Mouse (Mus musculus) liver, embryonic 12.5 days (tissue): ENCODE data around the gene Ttc7b. TPM values are rescaled to one million over a fixed set of nuclear protein-coding genes. Genes with fewer than 3 reads are reported as not detected.

Experiments used
- ATAC-seq: fragments of 200-750 bp; cut with Nextera tagmentation; 2 replicates; pipeline ENCODE4 v1.8.0; 2017; ENCODE audit warnings: moderate number of reproducible peaks, mild to moderate bottlenecking, moderate library complexity
- H3K27ac ChIP-seq: fragments of 300-500 bp; sonication (generic); 2 replicates; pipeline ENCODE4 v1.5.1; 2016; ENCODE audit warnings: mild to moderate bottlenecking
- H3K27me3 ChIP-seq: fragments of 300-500 bp; sonication (generic); replicated peaks from 2 replicates; pipeline ENCODE4 v1.6.1; 2016; ENCODE audit warnings: mild to moderate bottlenecking, moderate library complexity
- H3K36me3 ChIP-seq: fragments of 300-500 bp; sonication (generic); 2 replicates; pipeline ENCODE4 v1.6.1; 2016; ENCODE audit warnings: mild to moderate bottlenecking, moderate library complexity
- H3K4me1 ChIP-seq: fragments of 300-500 bp; sonication (generic); 2 replicates; pipeline ENCODE4 v1.6.1; 2016
- H3K4me2 ChIP-seq: fragments of 300-500 bp; sonication (generic); 2 replicates; pipeline ENCODE4 v1.6.1; 2016; ENCODE audit warnings: mild to moderate bottlenecking, moderate library complexity
- H3K4me3 ChIP-seq: fragments of 300-500 bp; sonication (generic); 2 replicates; pipeline ENCODE4 v1.5.1; 2016; ENCODE audit warnings: mild to moderate bottlenecking, moderate library complexity
- H3K9ac ChIP-seq: fragments of 300-500 bp; sonication (generic); 2 replicates; pipeline ENCODE4 v1.6.1; 2016; ENCODE audit warnings: mild to moderate bottlenecking, moderate library complexity
- H3K9me3 ChIP-seq: fragments of 300-500 bp; sonication (generic); replicated peaks from 2 replicates; pipeline ENCODE4 v1.6.1; 2016; ENCODE audit warnings: mild to moderate bottlenecking, moderate library complexity
- WGBS: fragments of 180-500 bp; shearing (Covaris S2); methylation state at CpG from one replicate; pipeline ENCODE4 v1.1.7; 2016; ENCODE audit not compliant: insufficient replicate concordance; 5-methylcytosine and 5-hydroxymethylcytosine counted together
- polyA plus RNA-seq: library from polyadenylated mRNA; unstranded; fragments of >200 nt; fragmentation: Nextera tagmentation; extraction: Ambion mirVana; gene quantifications from 2 replicates; pipeline ENCODE4 v1.2.1, GENCODE M21; 2016

Ttc7b gene
- polyA plus RNA-seq, 1 experiment from 2014 or later: 2.2 TPM

DNA sequence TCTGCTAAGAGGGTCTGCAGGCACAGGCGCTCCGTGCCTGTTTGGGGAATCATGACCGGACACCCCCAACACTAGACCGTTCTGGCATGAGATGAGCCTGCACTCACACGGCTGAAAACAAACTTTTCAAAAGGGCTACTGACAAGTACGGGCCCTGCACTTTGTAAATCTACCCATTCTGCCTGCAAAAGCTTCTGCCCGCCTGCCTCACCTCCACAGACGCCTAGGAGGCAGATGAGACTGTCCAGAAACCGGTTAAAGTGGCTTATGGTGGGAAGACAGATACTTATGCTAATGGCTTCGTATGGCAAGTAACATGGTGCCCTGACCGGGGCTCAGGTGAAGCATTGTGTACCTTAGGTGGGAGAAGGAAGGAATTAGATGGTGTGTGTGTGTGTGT is 16.5 kb upstream of the Ttc7b start:
- H3K9ac ChIP-seq: no peak overlapping the region
- no peak overlapping the region for H3K4me2 ChIP-seq
- H3K9me3 ChIP-seq: no peaks in the 10 kb centered on the region
- no peak overlapping the region for H3K27ac ChIP-seq
- WGBS: 68% methylated on average over 11 of the region's 11 CpGs
- H3K4me1 ChIP-seq: no peaks in the 10 kb centered on the region
- H3K27me3 ChIP-seq: no peaks in the 10 kb centered on the region
- H3K36me3 ChIP-seq: no peaks in the 10 kb centered on the region
- ATAC-seq: no peak
- no peak overlapping the region for H3K4me3 ChIP-seq

DNA sequence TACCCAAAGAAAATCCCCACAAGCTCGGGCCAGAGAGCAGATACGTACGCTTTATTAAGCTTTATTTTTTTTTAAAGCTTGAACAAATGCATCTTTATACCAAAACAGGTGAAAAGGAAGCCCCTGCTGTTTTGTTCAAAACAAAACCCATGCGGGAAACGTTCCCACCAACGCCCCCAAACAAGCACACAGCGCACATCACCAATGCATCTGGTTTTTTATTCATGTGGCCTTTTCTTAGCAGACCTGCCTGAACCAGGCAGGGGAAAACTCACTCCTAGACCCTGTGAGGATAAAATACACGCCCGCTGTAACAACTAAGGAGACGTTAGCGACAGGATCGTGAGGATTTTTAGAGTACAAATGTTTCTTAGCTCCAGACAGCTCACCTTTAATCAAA is 14.4 kb upstream of the Ttc7b start:
- no peak overlapping the region for H3K27ac ChIP-seq
- H3K27me3 ChIP-seq: no peaks in the 10 kb centered on the region
- no peak for ATAC-seq
- H3K36me3 ChIP-seq: no peaks in the 10 kb centered on the region
- H3K9ac ChIP-seq: no peak overlapping the region
- H3K9me3 ChIP-seq: no peaks in the 10 kb centered on the region
- H3K4me3 ChIP-seq: no peak overlapping the region
- no peak overlapping the region for H3K4me2 ChIP-seq
- WGBS: 80% methylated on average over 12 of the region's 12 CpGs
- H3K4me1 ChIP-seq: 0 out of 2 replicates have a peak, but pooled peaks cover 2% of the 10 kb centered on the region

DNA sequence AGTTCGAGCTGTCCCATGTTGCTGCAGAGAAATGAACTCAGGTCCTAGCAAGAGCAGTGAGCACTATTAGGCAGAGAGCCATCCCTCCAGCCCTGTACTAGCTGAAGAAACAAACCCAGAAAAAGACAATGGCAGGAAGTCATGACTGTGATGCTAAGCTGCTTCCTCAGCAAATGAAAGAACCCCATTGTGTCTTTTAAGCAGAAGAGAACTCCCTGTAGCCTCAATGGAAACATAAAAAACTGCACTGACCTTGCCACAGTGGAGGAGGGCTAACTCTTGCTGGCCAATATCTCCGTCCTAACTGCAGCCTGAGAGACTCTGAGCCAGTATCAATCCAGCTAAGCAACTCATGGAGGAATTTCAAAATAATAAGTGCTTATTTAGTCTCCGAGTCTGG is 13.4 kb upstream of the Ttc7b start:
- 66% methylated on average over 3 of the region's 3 CpGs for WGBS
- no peaks in the 10 kb centered on the region for H3K9me3 ChIP-seq
- no peak overlapping the region for H3K4me3 ChIP-seq
- no peaks in the 10 kb centered on the region for H3K27me3 ChIP-seq
- H3K36me3 ChIP-seq: no peaks in the 10 kb centered on the region
- H3K4me1 ChIP-seq: peaks cover 9% of the 10 kb centered on the region
- ATAC-seq: no peak
- no peak overlapping the region for H3K9ac ChIP-seq
- no peak overlapping the region for H3K4me2 ChIP-seq
- H3K27ac ChIP-seq: no peak overlapping the region

DNA sequence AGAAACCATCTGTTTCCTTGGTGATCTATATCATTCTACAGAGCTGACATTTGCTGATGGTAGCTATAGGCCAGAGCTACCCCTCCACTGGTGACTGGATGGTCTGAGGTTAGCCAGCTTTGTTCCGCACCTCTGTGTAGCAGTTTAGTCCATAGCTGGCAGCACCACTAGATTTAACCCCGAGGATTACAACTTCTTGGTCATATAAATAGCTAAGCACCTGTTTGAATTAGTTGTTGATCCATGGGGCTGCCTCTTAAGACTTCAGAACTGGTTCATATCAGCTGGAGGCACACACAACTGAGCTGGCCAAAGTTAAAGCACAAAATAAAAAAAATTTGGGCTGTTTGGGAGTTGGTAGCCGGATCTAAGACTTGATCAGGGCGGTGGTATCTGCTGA is 12.6 kb upstream of the Ttc7b start:
- Histone ChIP-seq H3K4me3 (no peak overlapping the region), H3K27ac (no peak overlapping the region), H3K36me3 (no peaks in the 10 kb centered on the region), H3K27me3 (no peaks in the 10 kb centered on the region), H3K9ac (no peak overlapping the region), H3K9me3 (no peaks in the 10 kb centered on the region), H3K4me2 (no peak overlapping the region), H3K4me1 (peaks cover 11% of the 10 kb centered on the region)
- 62% methylated on average over 4 of the region's 4 CpGs for WGBS
- ATAC-seq: no peak

DNA sequence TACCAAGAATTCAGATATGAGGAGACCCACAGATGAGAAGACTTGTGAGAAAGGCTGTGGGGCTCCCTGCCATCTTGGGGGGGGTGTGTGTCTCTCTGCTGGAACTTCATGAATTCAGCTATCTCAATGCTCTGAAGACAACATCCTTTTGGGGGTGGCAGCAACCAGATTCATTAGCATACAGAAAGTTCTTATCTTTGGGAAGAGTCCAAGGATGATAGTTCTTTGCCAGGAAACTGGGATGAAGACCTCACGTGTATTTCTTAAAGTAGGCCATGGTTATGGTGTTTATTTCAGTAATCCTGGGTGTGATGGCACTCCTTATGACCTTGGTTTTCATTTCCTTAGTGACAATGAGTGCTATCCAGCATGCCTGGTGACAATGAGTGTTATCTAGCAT is 11.1 kb upstream of the Ttc7b start:
- 39% methylated on average over 1 of the region's 1 CpGs for WGBS
- Histone ChIP-seq H3K4me1 (peaks cover 13% of the 10 kb centered on the region), H3K4me2 (no peak overlapping the region), H3K9me3 (no peaks in the 10 kb centered on the region), H3K27ac (0 out of 2 replicates have a peak overlapping the region, but pooled peaks have one; percentile 25), H3K9ac (no peak overlapping the region), H3K4me3 (no peak overlapping the region), H3K36me3 (no peaks in the 10 kb centered on the region), H3K27me3 (no peaks in the 10 kb centered on the region)
- ATAC-seq: no peak

DNA sequence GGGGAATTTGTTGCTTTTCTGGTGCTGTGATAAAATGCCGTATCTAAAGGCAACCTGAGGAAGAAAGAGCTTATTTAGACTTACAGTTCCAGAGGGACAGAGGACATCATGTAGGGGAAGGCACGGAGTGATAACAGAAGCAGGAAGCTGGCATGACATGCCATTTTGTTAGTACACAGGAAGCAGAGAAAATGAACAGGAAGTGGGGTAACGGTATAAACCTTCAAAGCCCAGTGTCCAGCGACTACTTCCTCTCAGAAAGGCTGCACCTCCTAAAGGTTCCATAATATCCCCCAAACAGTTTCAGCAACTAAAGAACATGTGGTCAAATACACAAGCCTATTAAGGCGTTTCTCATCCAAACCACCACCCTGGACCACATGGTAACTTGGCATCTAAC is 10.2 kb upstream of the Ttc7b start:
- ATAC-seq: no peak
- Histone ChIP-seq H3K9me3 (no peaks in the 10 kb centered on the region), H3K27me3 (no peaks in the 10 kb centered on the region), H3K9ac (no peak overlapping the region), H3K36me3 (no peaks in the 10 kb centered on the region), H3K4me2 (no peak overlapping the region), H3K4me3 (no peak overlapping the region), H3K27ac (peak overlapping the region; percentile 25; the same call in 1 of the 2 replicates), H3K4me1 (peaks cover 13% of the 10 kb centered on the region)
- 38% methylated on average over 5 of the region's 5 CpGs for WGBS

DNA sequence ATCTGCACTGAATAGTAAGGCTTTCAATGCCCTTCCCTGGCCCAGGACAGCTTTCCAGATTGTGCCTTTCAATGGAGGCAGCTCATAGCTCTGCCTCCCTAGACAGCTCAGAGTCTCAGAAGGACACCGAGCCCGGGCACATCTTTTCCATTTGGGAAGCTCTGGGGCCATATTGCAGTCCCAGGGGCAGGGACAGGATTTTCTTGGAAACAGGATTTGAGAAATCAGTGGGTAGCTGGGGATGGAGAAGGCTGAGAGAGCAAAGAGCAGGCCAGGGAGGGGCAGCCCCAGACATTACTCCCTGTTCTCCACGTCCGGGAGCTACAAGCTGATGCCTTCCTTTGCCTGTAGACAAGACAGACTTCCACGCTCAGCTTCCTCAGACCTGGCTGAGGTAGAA is 9.0 kb upstream of the Ttc7b start:
- Histone ChIP-seq H3K4me2 (no peak overlapping the region), H3K9me3 (no peaks in the 10 kb centered on the region), H3K27ac (no peak overlapping the region), H3K36me3 (no peaks in the 10 kb centered on the region), H3K9ac (no peak overlapping the region), H3K27me3 (no peaks in the 10 kb centered on the region), H3K4me3 (no peak overlapping the region), H3K4me1 (peaks cover 13% of the 10 kb centered on the region)
- no peak for ATAC-seq
- 75% methylated on average over 5 of the region's 5 CpGs for WGBS

DNA sequence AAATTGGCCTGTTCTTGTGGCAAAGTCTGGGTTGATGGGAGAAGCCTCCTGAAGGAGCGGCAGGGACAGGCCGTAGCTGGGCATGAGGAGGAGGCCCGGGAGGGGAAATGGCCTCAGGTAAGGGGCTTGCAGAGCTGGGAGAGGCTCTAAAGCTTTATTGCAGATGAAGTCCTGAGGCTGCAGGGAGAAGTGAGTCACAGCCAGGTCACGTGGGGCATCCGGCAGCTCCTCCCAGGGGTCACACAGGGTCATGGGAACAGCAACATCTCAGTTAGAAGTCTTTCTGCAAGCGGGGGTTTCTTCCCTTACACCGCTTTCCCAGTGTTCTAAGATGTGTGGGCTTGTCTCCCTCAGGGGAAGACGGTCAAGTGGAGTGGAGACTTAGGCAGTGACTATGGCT is 8.5 kb upstream of the Ttc7b start:
- Histone ChIP-seq H3K4me1 (peaks cover 13% of the 10 kb centered on the region), H3K27me3 (no peaks in the 10 kb centered on the region), H3K27ac (no peak overlapping the region), H3K4me2 (no peak overlapping the region), H3K4me3 (no peak overlapping the region), H3K36me3 (no peaks in the 10 kb centered on the region), H3K9me3 (no peaks in the 10 kb centered on the region), H3K9ac (no peak overlapping the region)
- no peak for ATAC-seq
- WGBS: 53% methylated on average over 8 of the region's 8 CpGs

DNA sequence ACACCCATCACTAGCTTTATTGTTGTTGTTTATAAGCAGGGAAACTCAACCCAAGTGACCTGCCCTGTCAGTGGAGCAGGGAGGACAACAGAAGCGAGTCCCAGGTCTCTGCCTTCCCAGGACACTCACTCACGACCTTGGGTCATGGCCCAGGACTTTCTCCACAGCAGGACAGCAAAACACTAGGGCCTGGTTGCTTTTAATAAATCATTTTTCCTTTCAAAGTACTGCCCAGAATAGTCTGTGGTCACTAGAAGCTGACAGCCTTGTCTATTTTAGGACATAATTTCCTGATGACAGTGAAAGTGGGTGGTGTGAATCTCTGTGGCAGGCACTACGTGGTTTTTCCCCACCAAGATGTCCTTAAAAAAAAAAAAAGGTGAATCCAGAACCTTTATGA is 7.6 kb upstream of the Ttc7b start:
- no peak for ATAC-seq
- WGBS: 43% methylated on average over 3 of the region's 3 CpGs
- 0 out of 2 replicates have a peak overlapping the region, but pooled peaks have one; percentile 19 for H3K4me2 ChIP-seq

DNA sequence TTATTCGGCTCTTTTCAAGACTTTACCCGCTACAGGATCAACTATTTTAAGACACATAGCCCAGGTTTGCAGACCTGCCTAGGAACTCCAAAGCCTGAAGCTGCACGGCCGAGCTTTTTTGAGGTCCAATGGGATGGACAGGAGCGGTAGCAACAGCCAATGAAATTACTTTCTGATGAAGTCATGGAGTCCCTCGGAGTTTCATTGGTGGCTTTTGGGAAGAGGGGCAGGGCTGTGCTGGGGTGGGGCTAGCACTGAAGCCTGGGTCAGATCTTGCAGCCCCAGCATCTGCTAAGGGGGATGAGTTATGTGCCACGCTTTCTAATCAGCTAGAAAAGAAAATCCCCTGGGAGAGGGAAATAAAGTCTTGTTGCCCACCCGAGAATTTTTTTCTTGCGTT is 7.1 kb upstream of the Ttc7b start:
- H3K4me1 ChIP-seq: peaks cover 13% of the 10 kb centered on the region
- H3K27ac ChIP-seq: no peak overlapping the region
- peak; percentile 87 for ATAC-seq

More for the DNA sequence above, 7.6 kb upstream of the Ttc7b start:
- H3K4me3 ChIP-seq: no peak overlapping the region
- no peak overlapping the region for H3K27ac ChIP-seq
- H3K9me3 ChIP-seq: no peaks in the 10 kb centered on the region
- no peaks in the 10 kb centered on the region for H3K36me3 ChIP-seq
- H3K27me3 ChIP-seq: no peaks in the 10 kb centered on the region
- H3K9ac ChIP-seq: no peak overlapping the region
- H3K4me1 ChIP-seq: peaks cover 13% of the 10 kb centered on the region

DNA sequence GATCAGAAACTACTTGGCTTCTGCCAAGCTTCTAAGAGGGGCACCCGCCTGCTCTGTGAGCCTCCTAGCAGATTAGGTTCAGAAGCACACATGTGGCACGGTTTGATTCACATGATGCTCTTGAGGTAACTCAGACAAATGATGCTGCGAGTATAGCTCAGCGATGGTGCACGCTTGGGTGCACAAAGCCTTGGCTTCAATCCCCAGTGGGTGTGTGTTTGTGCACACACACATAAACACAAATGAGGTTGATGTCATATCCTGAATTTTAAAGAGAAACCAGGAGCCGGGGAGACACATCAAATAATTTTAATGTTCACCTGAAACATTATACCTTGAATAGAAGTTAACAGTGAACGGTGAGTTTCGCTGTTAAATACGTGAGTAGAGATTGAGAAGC is 6.6 kb upstream of the Ttc7b start:
- Histone ChIP-seq H3K4me2 (peak overlapping the region; percentile 29), H3K4me3 (no peak overlapping the region), H3K9ac (no peak overlapping the region)

More for the DNA sequence above, 7.1 kb upstream of the Ttc7b start:
- no peaks in the 10 kb centered on the region for H3K27me3 ChIP-seq
- H3K9me3 ChIP-seq: no peaks in the 10 kb centered on the region
- H3K9ac ChIP-seq: no peak overlapping the region
- peak overlapping the region; percentile 29 for H3K4me2 ChIP-seq
- 12% methylated on average over 9 of the region's 9 CpGs for WGBS
- no peaks in the 10 kb centered on the region for H3K36me3 ChIP-seq
- H3K4me3 ChIP-seq: no peak overlapping the region

DNA sequence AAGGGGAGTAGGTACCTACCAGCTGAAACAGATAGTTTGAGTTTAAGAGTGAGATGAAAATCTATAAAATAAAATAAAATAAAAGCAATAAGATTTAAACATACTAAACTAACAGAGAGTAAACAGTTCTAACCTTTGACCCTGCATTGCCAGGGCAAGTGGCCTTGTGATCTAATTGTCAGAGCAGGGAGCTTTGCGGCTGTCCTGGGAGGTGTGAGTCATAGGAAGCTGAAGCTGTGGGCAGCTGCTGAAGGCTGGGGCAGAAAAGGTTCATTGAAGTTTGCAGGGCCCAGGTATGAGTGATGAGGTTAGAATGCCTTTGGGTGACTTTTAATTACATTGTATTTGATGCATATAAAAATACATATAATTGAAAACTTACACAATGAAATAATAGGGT is 5.3 kb upstream of the Ttc7b start:
- no peak for ATAC-seq
- no peaks in the 10 kb centered on the region for H3K9me3 ChIP-seq
- H3K36me3 ChIP-seq: no peaks in the 10 kb centered on the region
- no peak overlapping the region for H3K9ac ChIP-seq
- peaks cover 6% of the 10 kb centered on the region; the same call in 1 of the 2 replicates for H3K27me3 ChIP-seq
- no peak overlapping the region for H3K27ac ChIP-seq
- no peak overlapping the region for H3K4me2 ChIP-seq
- peaks cover 16% of the 10 kb centered on the region for H3K4me1 ChIP-seq
- H3K4me3 ChIP-seq: no peak overlapping the region
- WGBS: 58% methylated on average over 1 of the region's 1 CpGs

More for the DNA sequence above, 6.6 kb upstream of the Ttc7b start:
- 74% methylated on average over 9 of the region's 9 CpGs for WGBS
- Histone ChIP-seq H3K9me3 (no peaks in the 10 kb centered on the region), H3K4me1 (peaks cover 13% of the 10 kb centered on the region), H3K27me3 (no peaks in the 10 kb centered on the region), H3K27ac (no peak overlapping the region), H3K36me3 (no peaks in the 10 kb centered on the region)
- no peak for ATAC-seq
